Mouse (Mus musculus) G1E (cell line): ENCODE data around the gene Jund. TPM values are rescaled to one million over a fixed set of nuclear protein-coding genes. Genes with fewer than 3 reads are reported as not detected.
A peak's percentile ranks its signal among the peaks of the same experiment; 100 is the strongest.

Experiments
- ATAC-seq: 2 replicates; pipeline ENCODE4 v1.8.0; 2016; ENCODE audit warnings: mild to moderate bottlenecking; ENCODE audit not compliant: insufficient number of reproducible peaks, poor library complexity, low FRiP score, severe bottlenecking; ENCODE audit errors: extremely low read depth
- DNase-seq: peaks from one replicate; pipeline ENCODE4 v3.0.0; 2012; ENCODE audit warnings: low spot score
- H3K27me3 ChIP-seq: 2 replicates; pipeline ENCODE4 v1.6.1; 2012; ENCODE audit warnings: mild to moderate bottlenecking, low read length, inconsistent platforms; ENCODE audit not compliant: insufficient read depth
- H3K36me3 ChIP-seq: replicated peaks from 2 replicates; pipeline ENCODE3; 2012; ENCODE audit warnings: mild to moderate bottlenecking, inconsistent platforms
- H3K4me1 ChIP-seq: 2 replicates; pipeline ENCODE4 v1.6.1; 2012; ENCODE audit warnings: low read depth, low read length, inconsistent platforms, mixed read lengths; ENCODE audit not compliant: insufficient read depth
- H3K4me3 ChIP-seq: 2 replicates; pipeline ENCODE4 v1.5.1; 2012; ENCODE audit warnings: low read depth, mild to moderate bottlenecking, inconsistent platforms, low read length, moderate library complexity, mixed read lengths
- H3K9me3 ChIP-seq: replicated peaks from 2 replicates; pipeline ENCODE4 v1.6.1; 2012; ENCODE audit warnings: inconsistent platforms
- CTCF ChIP-seq: IDR thresholded peaks from 2 replicates; pipeline ENCODE4 v1.5.1; 2012; ENCODE audit warnings: low read depth, low read length, inconsistent platforms, mixed read lengths
- GATA1 ChIP-seq: IDR thresholded peaks from 2 replicates; pipeline ENCODE4 v1.6.1; 2012; ENCODE audit warnings: borderline replicate concordance, low read length, inconsistent platforms, mixed read lengths
- GATA2 ChIP-seq: IDR thresholded peaks from 2 replicates; pipeline ENCODE4 v1.6.1; 2012; ENCODE audit warnings: low read depth, low read length, inconsistent platforms, borderline replicate concordance
- POLR2AphosphoS5 ChIP-seq: IDR thresholded peaks from 2 replicates; pipeline ENCODE4 v1.6.1; 2012; ENCODE audit warnings: low read depth, low read length, inconsistent platforms; ENCODE audit not compliant: insufficient replicate concordance
- TAL1 ChIP-seq: conservative IDR thresholded peaks from 2 replicates; pipeline ENCODE4 v1.6.1; 2012; ENCODE audit warnings: low read depth, low read length, inconsistent platforms, mixed read lengths
- polyA plus RNA-seq: library from polyadenylated mRNA; stranded (reverse); fragments of >175 nt; gene quantifications from 2 replicates; pipeline ENCODE4 v1.2.3, GENCODE M21; 2012
- total RNA-seq, 2 experiments: library from RNA; stranded (forward) in 1 of 2; stranded (reverse) in 1 of 2; fragments of 200-1000 nt in 1 of 2; fragments of >200 nt in 1 of 2; fragmentation: Nextera tagmentation in 1 of 2; gene quantifications; 2 replicates each; pipeline ENCODE4 v1.2.3; 2014 to 2017

Jund gene
- total and polyA plus RNA-seq, 3 experiments: 40.2 to 183 (median 60.3) TPM

GRCm38 (mm10) chr8:70664631-70665030, 34.1 kb upstream of the Jund start:
- H3K9me3 ChIP-seq: no peaks in the 10 kb centered on the region; the same call in 1 of the 2 replicates
- H3K27me3 ChIP-seq: peaks cover 3% of the 10 kb centered on the region; the same call in 1 of the 2 replicates
- ATAC-seq (no peak), DNase-seq (no peak)
- no peak for TF ChIP-seq POLR2AphosphoS5
- no peak overlapping the region for H3K4me3 ChIP-seq
- no peaks in the 10 kb centered on the region for H3K36me3 ChIP-seq
- H3K4me1 ChIP-seq: peaks cover 42% of the 10 kb centered on the region

GRCm38 (mm10) chr8:70665599-70665998, 33.1 kb upstream of the Jund start:
- DNase-seq: no peak
- Histone ChIP-seq H3K9me3 (no peaks in the 10 kb centered on the region; the same call in 1 of the 2 replicates), H3K4me3 (no peak overlapping the region), H3K4me1 (peaks cover 33% of the 10 kb centered on the region), H3K27me3 (peaks cover 3% of the 10 kb centered on the region; the same call in 1 of the 2 replicates), H3K36me3 (no peaks in the 10 kb centered on the region)
- no peak for TF ChIP-seq GATA2
- TF ChIP-seq CTCF: no peak
- no peak for TF ChIP-seq GATA1
- no peak for TF ChIP-seq POLR2AphosphoS5
- TF ChIP-seq TAL1: no peak
- ATAC-seq: no peak

DNA sequence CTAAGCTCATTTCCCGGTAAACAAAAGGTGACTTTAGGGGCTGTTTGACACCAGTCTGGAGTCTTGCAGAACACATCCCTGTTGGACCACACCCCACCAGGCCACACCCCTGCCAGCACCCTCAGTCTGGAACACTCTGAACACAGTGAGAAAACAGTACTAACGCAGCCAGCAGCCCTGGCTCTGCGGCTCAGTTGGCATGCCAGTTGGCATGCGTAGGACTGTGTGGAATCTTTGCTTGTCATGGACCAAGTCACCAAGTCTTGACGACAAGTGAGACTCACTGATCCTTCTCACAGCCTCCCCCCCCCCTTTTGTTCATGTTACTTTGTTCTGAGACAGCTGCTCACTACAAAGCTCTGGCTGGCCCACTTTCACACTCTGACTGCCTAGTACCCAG, 31.7 kb upstream of the Jund start:
- no peaks in the 10 kb centered on the region for H3K36me3 ChIP-seq
- H3K4me1 ChIP-seq: peaks cover 37% of the 10 kb centered on the region
- no peak overlapping the region; the same call in 1 of the 2 replicates for H3K4me3 ChIP-seq
- no peak for TF ChIP-seq CTCF
- TF ChIP-seq POLR2AphosphoS5: no peak
- ATAC-seq (no peak), DNase-seq (no peak)
- peaks cover 3% of the 10 kb centered on the region; the same call in 1 of the 2 replicates for H3K27me3 ChIP-seq
- no peaks in the 10 kb centered on the region; the same call in 1 of the 2 replicates for H3K9me3 ChIP-seq

- DNase-seq: no peak
- TF ChIP-seq TAL1 (no peak), GATA1 (no peak), CTCF (no peak), GATA2 (no peak), POLR2AphosphoS5 (no peak)
- no peak for ATAC-seq
- Histone ChIP-seq H3K27me3 (peaks cover 3% of the 10 kb centered on the region; the same call in 1 of the 2 replicates), H3K9me3 (no peaks in the 10 kb centered on the region; the same call in 1 of the 2 replicates), H3K4me1 (peaks cover 56% of the 10 kb centered on the region), H3K36me3 (peaks cover 28% of the 10 kb centered on the region), H3K4me3 (no peak overlapping the region)
Observed at GRCm38 (mm10) chr8:70671615-70672324, 27.0 kb upstream of the Jund start.

DNA sequence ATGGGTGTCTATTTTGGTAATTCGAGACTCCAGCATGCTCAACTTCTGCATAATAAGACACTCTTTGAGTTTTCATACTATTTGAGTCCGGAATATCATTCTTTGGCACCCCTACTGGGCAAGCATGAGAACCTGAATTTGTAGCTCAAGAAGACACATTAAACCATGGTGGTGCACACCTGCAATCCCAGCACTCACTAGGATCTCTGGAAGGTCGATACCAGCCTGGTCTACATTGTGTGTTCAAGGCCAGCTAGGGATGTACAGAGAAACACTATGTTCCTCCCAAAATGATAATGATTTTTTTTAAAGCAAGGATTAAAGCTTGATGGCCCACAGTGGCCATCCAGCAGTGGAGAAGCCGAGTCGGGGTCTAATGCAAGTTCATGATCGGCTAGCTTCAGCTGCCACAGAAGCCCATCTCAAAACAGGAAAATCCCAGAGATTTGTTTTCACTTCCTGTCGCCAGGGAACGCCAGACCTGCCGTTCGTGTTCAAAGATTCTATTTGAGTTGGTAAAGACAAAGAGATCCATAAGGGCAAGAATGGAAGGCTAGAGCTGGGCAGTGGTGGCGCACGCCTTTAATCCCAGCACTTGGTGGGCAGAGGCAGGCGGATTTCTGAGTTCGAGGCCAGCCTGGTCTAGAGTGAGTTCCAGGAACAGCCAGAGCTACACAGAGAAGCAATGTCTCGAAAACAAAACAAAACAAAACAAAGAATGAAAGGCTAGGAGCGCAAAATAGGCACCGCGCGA, 26.2 kb upstream of the Jund start:
- Histone ChIP-seq H3K36me3 (peaks cover 35% of the 10 kb centered on the region), H3K4me1 (peaks cover 56% of the 10 kb centered on the region), H3K4me3 (peak overlapping the region; percentile 76), H3K9me3 (no peaks in the 10 kb centered on the region; the same call in 1 of the 2 replicates), H3K27me3 (no peaks in the 10 kb centered on the region)
- TF ChIP-seq CTCF: no peak
- TF ChIP-seq TAL1: no peak
- no peak for TF ChIP-seq GATA1
- DNase-seq (no peak), ATAC-seq (no peak)

- DNase-seq (peak; percentile 97), ATAC-seq (peak; percentile 95)
- Histone ChIP-seq H3K27me3 (no peaks in the 10 kb centered on the region), H3K4me3 (peak within 1 kb of the TSS; percentile 76), H3K9me3 (no peaks in the 10 kb centered on the region), H3K36me3 (peaks cover 42% of the 10 kb centered on the region), H3K4me1 (peaks cover 64% of the 10 kb centered on the region)
- TF ChIP-seq GATA1 (no peak), GATA2 (peak; percentile 98), CTCF (peak; percentile 42), POLR2AphosphoS5 (no peak)
Observed at GRCm38 (mm10) chr8:70673079-70673856, 25.5 kb upstream of the Jund start, which contains the start of gene Lsm4. Gene Lsm4, plus strand, starts transcription at chr8:70673248.
